Mouse (Mus musculus) intestine, embryonic 14.5 days (tissue): ENCODE measurements at regions not wholly inside any gene's neighbourhood (a gene's known extent, or its start where the extent isn't known, plus 50 kb on each side); places are given as distances from the start of the nearest gene placed in this dataset.

Experiments
- ATAC-seq: fragments of 200-750 bp; cut with Nextera tagmentation; replicated peaks from 2 replicates; pipeline ENCODE4 v1.8.0; 2017; ENCODE audit warnings: low read depth, moderate number of reproducible peaks, moderate TSS enrichment, moderate library complexity; ENCODE audit not compliant: low FRiP score, low TSS enrichment
- DNase-seq: peaks from one replicate; pipeline ENCODE4 v3.0.0-alpha.2; 2018; ENCODE audit warnings: low spot score
- H3K27ac ChIP-seq: fragments of 300-500 bp; sonication (generic); 2 replicates; pipeline ENCODE4 v1.5.1; 2014; ENCODE audit warnings: low read depth, mild to moderate bottlenecking, control low read depth
- H3K27me3 ChIP-seq: fragments of 300-500 bp; sonication (generic); replicated peaks from 2 replicates; pipeline ENCODE4 v1.6.1; 2014; ENCODE audit warnings: low read length, control low read depth; ENCODE audit not compliant: control insufficient read depth, insufficient read depth
- H3K36me3 ChIP-seq: fragments of 300-500 bp; sonication (generic); 2 replicates; pipeline ENCODE4 v1.6.1; 2014; ENCODE audit warnings: low read length, control low read depth; ENCODE audit not compliant: control insufficient read depth, insufficient read depth
- H3K4me1 ChIP-seq: fragments of 300-500 bp; sonication (generic); replicated peaks from 2 replicates; pipeline ENCODE4 v1.6.1; 2014; ENCODE audit warnings: low read length, control low read depth, mixed read lengths; ENCODE audit not compliant: control insufficient read depth, insufficient read depth
- H3K4me2 ChIP-seq: fragments of 300-500 bp; sonication (generic); 2 replicates; pipeline ENCODE4 v1.6.1; 2014; ENCODE audit warnings: low read length
- H3K4me3 ChIP-seq: fragments of 300-500 bp; sonication (generic); 2 replicates; pipeline ENCODE4 v1.5.1; 2014; ENCODE audit warnings: low read depth, low read length, control low read depth, mixed read lengths
- H3K9ac ChIP-seq: fragments of 300-500 bp; sonication (generic); 2 replicates; pipeline ENCODE4 v1.6.1; 2014; ENCODE audit warnings: mild to moderate bottlenecking, low read length
- H3K9me3 ChIP-seq: fragments of 300-500 bp; sonication (generic); 2 replicates; pipeline ENCODE4 v1.6.1; 2016; ENCODE audit warnings: low read length, control low read depth; ENCODE audit not compliant: control insufficient read depth
- WGBS: fragments of 180-500 bp; shearing (Covaris S2); extraction: QIAGEN DNeasy Blood & Tissue Kit; methylation state at CpG from one replicate; pipeline ENCODE4 v1.1.7; 2014; 5-methylcytosine and 5-hydroxymethylcytosine counted together

GRCm38 (mm10) chr10:57160546-57160945 lies 325.6 kb upstream of the Hsf2 start:
- H3K4me2 ChIP-seq, result no peak overlapping the region
- H3K4me1 ChIP-seq, result no peaks in the 10 kb centered on the region
- no peak for ATAC-seq
- DNase-seq, result no peak
- H3K9ac ChIP-seq, result no peak overlapping the region
- H3K9me3 ChIP-seq, result no peaks in the 10 kb centered on the region
- H3K4me3 ChIP-seq, result no peak overlapping the region
- no peaks in the 10 kb centered on the region for H3K36me3 ChIP-seq
- H3K27ac ChIP-seq, result no peak overlapping the region
- H3K27me3 ChIP-seq, result no peaks in the 10 kb centered on the region

- Histone ChIP-seq H3K36me3 (no peaks in the 10 kb centered on the region), H3K27ac (no peak overlapping the region), H3K27me3 (no peaks in the 10 kb centered on the region), H3K4me3 (no peak overlapping the region), H3K9me3 (no peaks in the 10 kb centered on the region), H3K4me1 (no peaks in the 10 kb centered on the region), H3K9ac (no peak overlapping the region), H3K4me2 (no peak overlapping the region)
- WGBS, result 39% methylated on average over 5 of the region's 5 CpGs
- DNase-seq, result no peak
- ATAC-seq, result no peak
These were observed 322.8 kb upstream of the Hsf2 start for GRCm38 (mm10) chr10:57163359-57163758.

- no peaks in the 10 kb centered on the region for H3K36me3 ChIP-seq
- no peak overlapping the region for H3K27ac ChIP-seq
- WGBS, result 71% methylated on average over 1 of the region's 1 CpGs
- H3K9ac ChIP-seq, result no peak overlapping the region
- H3K4me2 ChIP-seq, result no peak overlapping the region
- ATAC-seq (no peak), DNase-seq (no peak)
- no peaks in the 10 kb centered on the region for H3K4me1 ChIP-seq
- no peak overlapping the region for H3K4me3 ChIP-seq
- no peaks in the 10 kb centered on the region for H3K9me3 ChIP-seq
- H3K27me3 ChIP-seq, result no peaks in the 10 kb centered on the region
These were observed 302.6 kb upstream of the Hsf2 start for GRCm38 (mm10) chr10:57183560-57183959.

GRCm38 (mm10) chr10:57210701-57211100 lies 275.5 kb upstream of the Hsf2 start:
- Histone ChIP-seq H3K27me3 (no peaks in the 10 kb centered on the region), H3K4me1 (no peaks in the 10 kb centered on the region), H3K36me3 (no peaks in the 10 kb centered on the region), H3K27ac (no peak overlapping the region), H3K4me3 (no peak overlapping the region), H3K9ac (no peak overlapping the region), H3K9me3 (no peaks in the 10 kb centered on the region), H3K4me2 (no peak overlapping the region)
- ATAC-seq, result no peak
- DNase-seq, result no peak

GRCm38 (mm10) chr10:57231117-57231516 lies 255.1 kb upstream of the Hsf2 start:
- H3K27ac ChIP-seq, result no peak overlapping the region
- no peak overlapping the region for H3K4me2 ChIP-seq
- H3K36me3 ChIP-seq, result no peaks in the 10 kb centered on the region
- no peaks in the 10 kb centered on the region for H3K9me3 ChIP-seq
- H3K4me3 ChIP-seq, result no peak overlapping the region
- H3K27me3 ChIP-seq, result no peaks in the 10 kb centered on the region
- H3K9ac ChIP-seq, result no peak overlapping the region
- ATAC-seq (no peak), DNase-seq (no peak)
- H3K4me1 ChIP-seq, result no peaks in the 10 kb centered on the region
- 59% methylated on average over 3 of the region's 3 CpGs for WGBS

- Histone ChIP-seq H3K36me3 (no peaks in the 10 kb centered on the region), H3K4me1 (no peaks in the 10 kb centered on the region), H3K27ac (no peak overlapping the region), H3K9me3 (no peaks in the 10 kb centered on the region), H3K4me3 (no peak overlapping the region), H3K9ac (no peak overlapping the region), H3K4me2 (no peak overlapping the region), H3K27me3 (no peaks in the 10 kb centered on the region)
- WGBS, result 47% methylated on average over 1 of the region's 1 CpGs
- no peak for DNase-seq
- no peak for ATAC-seq
These were observed 205.0 kb upstream of the Hsf2 start for GRCm38 (mm10) chr10:57281220-57281619.

- Histone ChIP-seq H3K27me3 (no peaks in the 10 kb centered on the region), H3K27ac (no peak overlapping the region), H3K4me3 (no peak overlapping the region), H3K4me2 (no peak overlapping the region), H3K4me1 (no peaks in the 10 kb centered on the region), H3K36me3 (no peaks in the 10 kb centered on the region), H3K9me3 (no peaks in the 10 kb centered on the region), H3K9ac (no peak overlapping the region)
- DNase-seq, result no peak
- no peak for ATAC-seq
- 76% methylated on average over 5 of the region's 5 CpGs for WGBS
These were observed 203.3 kb upstream of the Hsf2 start for GRCm38 (mm10) chr10:57282896-57283295.

GRCm38 (mm10) chr10:57291596-57291995 lies 194.6 kb upstream of the Hsf2 start:
- Histone ChIP-seq H3K27me3 (no peaks in the 10 kb centered on the region), H3K9me3 (no peaks in the 10 kb centered on the region), H3K4me2 (no peak overlapping the region), H3K9ac (no peak overlapping the region), H3K36me3 (no peaks in the 10 kb centered on the region), H3K4me1 (no peaks in the 10 kb centered on the region), H3K27ac (no peak overlapping the region), H3K4me3 (no peak overlapping the region)
- no peak for DNase-seq
- no peak for ATAC-seq
- 93% methylated on average over 10 of the region's 10 CpGs for WGBS

- Histone ChIP-seq H3K27me3 (no peaks in the 10 kb centered on the region), H3K9ac (no peak overlapping the region)
- 58% methylated on average over 3 of the region's 3 CpGs for WGBS
These were observed 172.4 kb upstream of the Hsf2 start for GRCm38 (mm10) chr10:57313799-57314198.

More at GRCm38 (mm10) chr10:57313799-57314198, 172.4 kb upstream of the Hsf2 start:
- DNase-seq (no peak), ATAC-seq (no peak)
- no peaks in the 10 kb centered on the region for H3K9me3 ChIP-seq
- H3K4me1 ChIP-seq, result no peaks in the 10 kb centered on the region
- H3K4me2 ChIP-seq, result no peak overlapping the region
- H3K27ac ChIP-seq, result no peak overlapping the region
- H3K36me3 ChIP-seq, result no peaks in the 10 kb centered on the region
- no peak overlapping the region for H3K4me3 ChIP-seq
